Mouse (Mus musculus) spleen, adult 2 months (tissue): ENCODE measurements around the gene Fads3.

Experiments used
- CTCF ChIP-seq: fragments of 200-500 bp; IDR thresholded peaks from 2 replicates; pipeline ENCODE4 v1.5.1; 2011; ENCODE audit warnings: mild to moderate bottlenecking, inconsistent platforms; ENCODE audit not compliant: insufficient read depth, insufficient read length, insufficient replicate concordance; ENCODE audit errors: extremely low read depth
- POLR2A ChIP-seq: fragments of 200-500 bp; IDR thresholded peaks from 2 replicates; pipeline ENCODE4 v1.6.1; 2011; ENCODE audit warnings: low read depth, low read length, inconsistent platforms

- no peak for TF ChIP-seq CTCF
- TF ChIP-seq POLR2A = no peak
These were observed 8.2 kb downstream of the Fads3 start for GRCm38 (mm10) chr19:10049533-10049932.
